Mouse (Mus musculus): Measurements from ENCODE around the gene Dctn1. TPM values are rescaled to one million over a fixed set of nuclear protein-coding genes. Genes with fewer than 3 reads are reported as not detected.
"Not testable (repeated sequence)": the region's sequence is repeated elsewhere in the genome, so short reads cannot be mapped to it uniquely, and the experiment has no call there.

Gene Dctn1
- polyA plus RNA-seq, 1 experiment = 87.2 TPM

DNA sequence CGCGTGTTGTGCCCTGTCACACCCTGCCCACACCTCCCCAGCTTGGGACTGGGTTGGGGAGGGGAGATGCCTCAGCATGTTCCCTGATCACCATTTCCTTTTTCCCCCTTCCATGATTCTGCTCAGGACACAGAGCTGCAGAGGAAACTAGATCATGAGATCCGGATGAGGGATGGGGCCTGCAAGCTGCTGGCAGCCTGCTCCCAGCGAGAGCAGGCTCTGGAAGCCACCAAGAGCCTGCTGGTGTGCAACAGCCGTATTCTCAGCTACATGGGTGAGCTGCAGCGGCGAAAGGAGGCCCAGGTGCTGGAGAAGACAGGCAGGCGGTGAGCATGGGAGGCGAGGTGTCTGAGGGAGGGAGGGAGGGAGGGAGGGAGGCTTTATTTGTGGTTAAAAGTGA is 19.9 kb upstream of the Dctn1 start:
- TF ChIP-seq CTCF (IDR thresholded peaks at IDR 0.05; ENCODE audit: low read depth, low read length) = no peak
- TF ChIP-seq POLR2A (IDR thresholded peaks at IDR 0.05; ENCODE audit: borderline replicate concordance, low read depth, low read length) = no peak
- Histone ChIP-seq H3K4me3 (ENCODE audit: insufficient read depth, low read length) (no peak overlapping the region), H3K4me1 (ENCODE audit: control insufficient read depth, insufficient read depth, low read length) (peaks cover 9% of the 10 kb centered on the region), H3K27ac (ENCODE audit: insufficient read depth, low read depth, low read length) (no peak overlapping the region)

DNA sequence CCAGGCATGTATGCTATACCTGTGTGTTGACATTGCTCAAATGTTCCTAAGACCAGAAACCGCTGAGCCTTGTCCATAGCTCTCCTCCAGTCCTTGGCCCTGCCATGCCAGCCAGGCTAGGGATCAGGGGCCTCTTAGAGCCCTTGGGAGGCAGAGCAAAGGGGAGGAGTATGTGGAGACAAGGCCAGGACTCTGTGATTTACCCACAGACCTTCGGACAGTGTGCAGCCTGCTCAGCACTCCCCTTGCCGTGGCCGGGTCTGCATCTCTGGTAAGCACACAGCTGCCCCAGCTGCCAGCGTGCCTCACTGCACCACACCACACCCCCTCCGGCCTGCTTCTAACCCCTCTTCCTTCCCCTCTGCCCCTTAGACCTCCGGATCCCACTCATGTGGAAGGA is 18.4 kb upstream of the Dctn1 start:
- TF ChIP-seq CTCF (IDR thresholded peaks at IDR 0.05; ENCODE audit: low read depth, low read length) (no peak), POLR2A (IDR thresholded peaks at IDR 0.05; ENCODE audit: borderline replicate concordance, low read depth, low read length) (no peak)
- no peak overlapping the region for H3K27ac ChIP-seq (ENCODE audit: insufficient read depth, low read depth, low read length)
- no peak overlapping the region for H3K4me3 ChIP-seq (ENCODE audit: insufficient read depth, low read length)
- H3K4me1 ChIP-seq (ENCODE audit: control insufficient read depth, insufficient read depth, low read length) = peaks cover 5% of the 10 kb centered on the region; the same call in 1 of the 2 replicates

- no peak overlapping the region for H3K27ac ChIP-seq (ENCODE audit: insufficient read depth, low read depth, low read length)
- no peak for TF ChIP-seq POLR2A (IDR thresholded peaks at IDR 0.05; ENCODE audit: borderline replicate concordance, low read depth, low read length)
- no peak for TF ChIP-seq CTCF (IDR thresholded peaks at IDR 0.05; ENCODE audit: low read depth, low read length)
- H3K4me1 ChIP-seq (ENCODE audit: control insufficient read depth, insufficient read depth, low read length) = no peaks in the 10 kb centered on the region
- no peak overlapping the region for H3K4me3 ChIP-seq (ENCODE audit: insufficient read depth, low read length)
Measured at GRCm38 (mm10) chr6:83151721-83152120, 14.0 kb upstream of the Dctn1 start.

GRCm38 (mm10) chr6:83153038-83153437 is 12.7 kb upstream of the Dctn1 start:
- TF ChIP-seq POLR2A (IDR thresholded peaks at IDR 0.05; ENCODE audit: borderline replicate concordance, low read depth, low read length) (no peak), CTCF (IDR thresholded peaks at IDR 0.05; ENCODE audit: low read depth, low read length) (no peak)
- H3K4me3 ChIP-seq (ENCODE audit: insufficient read depth, low read length) = no peak overlapping the region
- H3K27ac ChIP-seq (ENCODE audit: insufficient read depth, low read depth, low read length) = no peak overlapping the region
- H3K4me1 ChIP-seq (ENCODE audit: control insufficient read depth, insufficient read depth, low read length) = no peaks in the 10 kb centered on the region

DNA sequence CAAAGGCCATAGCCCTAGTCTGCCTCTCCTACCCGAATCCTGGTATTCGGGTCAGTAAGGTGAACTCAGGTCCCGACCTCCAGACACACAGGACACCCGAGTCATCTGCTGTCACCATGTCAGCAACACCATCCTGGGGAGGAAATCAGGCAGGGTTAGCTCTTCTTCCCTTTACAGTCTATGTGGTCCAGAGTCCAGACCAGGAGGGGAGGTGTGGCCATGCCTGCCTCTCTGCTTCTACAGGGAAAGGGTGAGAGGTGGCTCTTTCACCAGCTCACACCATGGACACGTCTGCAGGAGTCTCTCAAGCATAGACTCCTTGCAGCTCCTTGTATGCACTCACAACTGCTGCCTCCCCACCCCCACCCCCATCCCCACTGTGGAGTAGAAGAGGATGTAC is 12.2 kb upstream of the Dctn1 start:
- Histone ChIP-seq H3K4me3 (ENCODE audit: insufficient read depth, low read length) (no peak overlapping the region), H3K27ac (ENCODE audit: insufficient read depth, low read depth, low read length) (no peak overlapping the region), H3K4me1 (ENCODE audit: control insufficient read depth, insufficient read depth, low read length) (no peaks in the 10 kb centered on the region)
- TF ChIP-seq CTCF (IDR thresholded peaks at IDR 0.05; ENCODE audit: low read depth, low read length) (no peak), POLR2A (IDR thresholded peaks at IDR 0.05; ENCODE audit: borderline replicate concordance, low read depth, low read length) (no peak)

GRCm38 (mm10) chr6:83155552-83156238 is 10.0 kb upstream of the Dctn1 start:
- Histone ChIP-seq H3K4me1 (ENCODE audit: control insufficient read depth, insufficient read depth, low read length) (no peaks in the 10 kb centered on the region), H3K4me3 (ENCODE audit: insufficient read depth, low read length) (peak overlapping the region; percentile 74), H3K27ac (ENCODE audit: insufficient read depth, low read depth, low read length) (no peak overlapping the region)
- no peak for TF ChIP-seq POLR2A (IDR thresholded peaks at IDR 0.05; ENCODE audit: borderline replicate concordance, low read depth, low read length)
- TF ChIP-seq CTCF (IDR thresholded peaks at IDR 0.05; ENCODE audit: low read depth, low read length) = no peak

DNA sequence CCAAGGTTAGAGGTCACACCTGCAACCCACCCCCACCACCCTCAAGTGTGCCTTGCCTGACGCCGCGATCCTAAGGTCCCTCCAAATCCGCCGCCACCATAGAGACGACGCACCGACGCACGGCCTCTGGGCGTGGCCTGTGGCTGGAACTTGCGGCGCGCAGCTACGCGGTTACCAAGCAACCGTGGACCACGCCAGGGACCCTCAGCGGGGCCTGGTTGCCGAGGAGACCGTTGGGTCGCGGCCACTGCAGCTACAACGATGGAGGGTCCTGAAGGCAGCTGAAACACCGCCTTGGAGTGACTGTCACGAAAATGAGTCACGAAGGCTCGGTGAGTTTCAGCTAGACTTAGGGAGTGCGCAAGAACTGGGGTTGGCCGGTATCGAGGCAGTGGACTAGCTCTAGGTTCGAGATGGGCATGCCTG is 9.4 kb upstream of the Dctn1 start, which contains the start of the genes Wdr54 and 1700003E16Rik:
TSS of gene Wdr54 (minus strand) at position 139 of the 426 bp plus-strand sequence.
TSS of gene 1700003E16Rik (plus strand) at position 146 of the 426 bp plus-strand sequence.
- TF ChIP-seq CTCF (IDR thresholded peaks at IDR 0.05; ENCODE audit: low read depth, low read length) (no peak), POLR2A (IDR thresholded peaks at IDR 0.05; ENCODE audit: borderline replicate concordance, low read depth, low read length) (no peak)
- H3K27ac ChIP-seq (ENCODE audit: insufficient read depth, low read depth, low read length) = no peak within 1 kb of the TSS
- peak within 1 kb of the TSS; percentile 74 for H3K4me3 ChIP-seq (ENCODE audit: insufficient read depth, low read length)
- H3K4me1 ChIP-seq (ENCODE audit: control insufficient read depth, insufficient read depth, low read length) = no peaks in the 10 kb centered on the region

DNA sequence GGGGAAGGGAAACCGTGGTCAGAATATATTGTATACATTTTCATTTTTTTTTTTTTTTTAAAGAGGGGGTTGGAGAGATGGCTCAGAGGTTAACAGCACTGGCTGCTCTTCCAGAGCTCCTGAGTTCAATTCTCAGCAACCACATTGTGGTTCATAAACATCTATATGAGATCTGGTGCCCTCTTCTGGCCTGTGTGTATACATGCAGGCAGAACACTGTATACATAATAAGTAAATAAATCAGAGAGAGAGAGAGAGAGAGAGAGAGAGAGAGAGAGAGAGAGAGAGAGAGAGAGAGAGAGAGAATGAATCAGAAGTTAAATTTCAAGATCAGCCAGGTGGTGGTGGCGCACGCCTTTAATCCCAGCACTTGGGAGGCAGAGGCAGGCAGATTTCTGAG is 6.3 kb upstream of the Dctn1 start:
- H3K4me3 ChIP-seq (ENCODE audit: insufficient read depth, low read length); H3K27ac ChIP-seq (ENCODE audit: insufficient read depth, low read depth, low read length); H3K4me1 ChIP-seq (ENCODE audit: control insufficient read depth, insufficient read depth, low read length): not testable (repeated sequence)

GRCm38 (mm10) chr6:83161442-83161841 is 4.3 kb upstream of the Dctn1 start:
- H3K27ac ChIP-seq (ENCODE audit: insufficient read depth, low read depth, low read length) = no peak overlapping the region
- H3K4me3 ChIP-seq (ENCODE audit: insufficient read depth, low read length) = peak overlapping the region; percentile 56
- H3K4me1 ChIP-seq (ENCODE audit: control insufficient read depth, insufficient read depth, low read length) = peaks cover 6% of the 10 kb centered on the region
- TF ChIP-seq CTCF (IDR thresholded peaks at IDR 0.05; ENCODE audit: low read depth, low read length) (no peak), POLR2A (IDR thresholded peaks at IDR 0.05; ENCODE audit: borderline replicate concordance, low read depth, low read length) (no peak)

GRCm38 (mm10) chr6:83161921-83162641 is 3.6 kb upstream of the Dctn1 start:
- TF ChIP-seq POLR2A (IDR thresholded peaks at IDR 0.05; ENCODE audit: borderline replicate concordance, low read depth, low read length) = no peak
- no peak for TF ChIP-seq CTCF (IDR thresholded peaks at IDR 0.05; ENCODE audit: low read depth, low read length)
- H3K4me3 ChIP-seq (ENCODE audit: insufficient read depth, low read length) = peak overlapping the region; percentile 56
- H3K4me1 ChIP-seq (ENCODE audit: control insufficient read depth, insufficient read depth, low read length) = peaks cover 8% of the 10 kb centered on the region

More at GRCm38 (mm10) chr6:83161921-83162641, 3.6 kb upstream of the Dctn1 start:
- H3K27ac ChIP-seq (ENCODE audit: insufficient read depth, low read depth, low read length) = no peak overlapping the region
